Mouse (Mus musculus) neural tube, embryonic 12.5 days (tissue): ENCODE data around the gene Rad51b. TPM values are rescaled to one million over a fixed set of nuclear protein-coding genes. Genes with fewer than 3 reads are reported as not detected.

Source experiments
- ATAC-seq: fragments of 200-750 bp; cut with Nextera tagmentation; 2 replicates; pipeline ENCODE4 v1.8.0; 2017; ENCODE audit warnings: low read depth, mild to moderate bottlenecking, moderate TSS enrichment, moderate library complexity; ENCODE audit not compliant: low FRiP score
- H3K27ac ChIP-seq: fragments of 300-500 bp; sonication (generic); 2 replicates; pipeline ENCODE4 v1.5.1; 2016
- H3K27me3 ChIP-seq: fragments of 300-500 bp; sonication (generic); replicated peaks from 2 replicates; pipeline ENCODE4 v1.6.1; 2016; ENCODE audit warnings: mild to moderate bottlenecking
- H3K36me3 ChIP-seq: fragments of 300-500 bp; sonication (generic); 2 replicates; pipeline ENCODE4 v1.6.1; 2016; ENCODE audit warnings: mild to moderate bottlenecking
- H3K4me1 ChIP-seq: fragments of 300-500 bp; sonication (generic); 2 replicates; pipeline ENCODE4 v1.6.1; 2016
- H3K4me2 ChIP-seq: fragments of 300-500 bp; sonication (generic); replicated peaks from 2 replicates; pipeline ENCODE4 v1.6.1; 2016; ENCODE audit warnings: mild to moderate bottlenecking
- H3K4me3 ChIP-seq: fragments of 300-500 bp; sonication (generic); 2 replicates; pipeline ENCODE4 v1.5.1; 2016
- H3K9ac ChIP-seq: fragments of 300-500 bp; sonication (generic); 2 replicates; pipeline ENCODE4 v1.6.1; 2016; ENCODE audit warnings: mild to moderate bottlenecking
- H3K9me3 ChIP-seq: fragments of 300-500 bp; sonication (generic); 2 replicates; pipeline ENCODE4 v1.6.1; 2016; ENCODE audit warnings: mild to moderate bottlenecking
- WGBS: fragments of 180-500 bp; shearing (Covaris S2); methylation state at CpG from one replicate; pipeline ENCODE4 v1.1.7; 2016; 5-methylcytosine and 5-hydroxymethylcytosine counted together
- polyA plus RNA-seq: library from polyadenylated mRNA; unstranded; fragments of >200 nt; fragmentation: Nextera tagmentation; extraction: Ambion mirVana; gene quantifications from 2 replicates; pipeline ENCODE4 v1.2.1, GENCODE M21; 2016

Gene Rad51b
- polyA plus RNA-seq, 1 experiment from 2014 or later, result 4.5 TPM

DNA sequence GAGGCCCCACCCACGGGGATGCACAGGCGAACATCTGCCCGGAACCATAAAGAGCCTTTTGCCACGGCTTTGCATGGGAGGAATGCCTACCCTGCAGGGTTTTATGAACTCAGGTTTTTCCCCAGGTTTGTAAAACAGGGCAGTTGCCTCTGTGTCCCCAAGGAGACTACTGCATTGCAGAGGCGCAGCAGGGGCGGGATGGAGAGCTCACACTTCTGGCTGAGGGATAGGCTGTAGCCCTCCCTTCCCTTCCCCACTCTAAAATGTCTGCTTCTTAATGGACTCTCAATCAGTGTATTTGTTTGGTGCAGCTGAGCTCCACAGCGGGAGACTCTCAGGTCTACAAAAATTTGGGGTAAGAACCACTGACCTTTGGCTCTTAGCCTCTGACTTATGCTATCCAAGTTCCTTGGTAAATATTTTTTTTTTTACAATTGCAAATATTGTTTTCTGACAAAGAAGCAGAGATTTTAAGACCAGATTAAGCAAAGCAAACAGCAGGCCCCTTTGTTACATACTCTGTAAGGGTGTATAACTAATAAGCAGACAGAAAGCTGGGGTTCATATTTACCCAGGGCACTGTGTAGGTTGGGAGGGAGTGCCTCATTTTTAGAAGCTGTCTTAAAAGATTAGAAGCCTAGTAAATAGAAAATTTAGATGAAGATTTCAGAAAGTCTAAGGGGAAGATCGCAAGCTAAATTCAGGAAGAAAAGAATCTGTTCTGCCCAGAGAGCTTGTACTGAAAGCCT lies 507.9 kb downstream of the Rad51b start:
- no peak overlapping the region for H3K9ac ChIP-seq
- ATAC-seq, result peak; percentile 68; the same call in 1 of the 2 replicates
- H3K9me3 ChIP-seq, result no peaks in the 10 kb centered on the region
- WGBS, result 7% methylated on average over 8 of the region's 8 CpGs
- peak overlapping the region; percentile 33 for H3K4me2 ChIP-seq
- H3K27me3 ChIP-seq, result no peaks in the 10 kb centered on the region; the same call in 1 of the 2 replicates
- H3K4me1 ChIP-seq, result peaks cover 36% of the 10 kb centered on the region
- peak overlapping the region; percentile 28; the same call in 1 of the 2 replicates for H3K27ac ChIP-seq
- no peaks in the 10 kb centered on the region for H3K36me3 ChIP-seq
- H3K4me3 ChIP-seq, result no peak overlapping the region

- ATAC-seq, result no peak
- H3K4me2 ChIP-seq, result no peak overlapping the region; the same call in 1 of the 2 replicates
- no peak overlapping the region for H3K4me3 ChIP-seq
- peaks cover 42% of the 10 kb centered on the region for H3K4me1 ChIP-seq
- H3K36me3 ChIP-seq, result no peaks in the 10 kb centered on the region
- H3K27ac ChIP-seq, result no peak overlapping the region
- 52% methylated on average over 4 of the region's 4 CpGs for WGBS
- no peaks in the 10 kb centered on the region; the same call in 1 of the 2 replicates for H3K27me3 ChIP-seq
- no peaks in the 10 kb centered on the region for H3K9me3 ChIP-seq
- 0 out of 2 replicates have a peak overlapping the region, but pooled peaks have one; percentile 30 for H3K9ac ChIP-seq
These were observed 509.9 kb downstream of the Rad51b start for GRCm38 (mm10) chr12:79806990-79807389.

GRCm38 (mm10) chr12:79807410-79807847 lies 510.3 kb downstream of the Rad51b start:
- H3K9ac ChIP-seq, result 0 out of 2 replicates have a peak overlapping the region, but pooled peaks have one; percentile 30
- 9% methylated on average over 10 of the region's 10 CpGs for WGBS
- H3K27me3 ChIP-seq, result no peaks in the 10 kb centered on the region; the same call in 1 of the 2 replicates
- no peak overlapping the region; the same call in 1 of the 2 replicates for H3K4me2 ChIP-seq
- H3K36me3 ChIP-seq, result no peaks in the 10 kb centered on the region
- no peaks in the 10 kb centered on the region for H3K9me3 ChIP-seq
- no peak overlapping the region for H3K4me3 ChIP-seq
- peaks cover 42% of the 10 kb centered on the region for H3K4me1 ChIP-seq
- peak; percentile 53; the same call in 1 of the 2 replicates for ATAC-seq
- no peak overlapping the region for H3K27ac ChIP-seq

GRCm38 (mm10) chr12:79807938-79808401 lies 510.9 kb downstream of the Rad51b start:
- Histone ChIP-seq H3K9ac (no peak overlapping the region), H3K4me1 (peaks cover 43% of the 10 kb centered on the region), H3K27me3 (no peaks in the 10 kb centered on the region; the same call in 1 of the 2 replicates), H3K27ac (peak overlapping the region; percentile 12; the same call in 1 of the 2 replicates), H3K36me3 (no peaks in the 10 kb centered on the region), H3K4me2 (no peak overlapping the region), H3K4me3 (no peak overlapping the region), H3K9me3 (no peaks in the 10 kb centered on the region)
- ATAC-seq, result no peak
- WGBS, result 30% methylated on average over 8 of the region's 8 CpGs

DNA sequence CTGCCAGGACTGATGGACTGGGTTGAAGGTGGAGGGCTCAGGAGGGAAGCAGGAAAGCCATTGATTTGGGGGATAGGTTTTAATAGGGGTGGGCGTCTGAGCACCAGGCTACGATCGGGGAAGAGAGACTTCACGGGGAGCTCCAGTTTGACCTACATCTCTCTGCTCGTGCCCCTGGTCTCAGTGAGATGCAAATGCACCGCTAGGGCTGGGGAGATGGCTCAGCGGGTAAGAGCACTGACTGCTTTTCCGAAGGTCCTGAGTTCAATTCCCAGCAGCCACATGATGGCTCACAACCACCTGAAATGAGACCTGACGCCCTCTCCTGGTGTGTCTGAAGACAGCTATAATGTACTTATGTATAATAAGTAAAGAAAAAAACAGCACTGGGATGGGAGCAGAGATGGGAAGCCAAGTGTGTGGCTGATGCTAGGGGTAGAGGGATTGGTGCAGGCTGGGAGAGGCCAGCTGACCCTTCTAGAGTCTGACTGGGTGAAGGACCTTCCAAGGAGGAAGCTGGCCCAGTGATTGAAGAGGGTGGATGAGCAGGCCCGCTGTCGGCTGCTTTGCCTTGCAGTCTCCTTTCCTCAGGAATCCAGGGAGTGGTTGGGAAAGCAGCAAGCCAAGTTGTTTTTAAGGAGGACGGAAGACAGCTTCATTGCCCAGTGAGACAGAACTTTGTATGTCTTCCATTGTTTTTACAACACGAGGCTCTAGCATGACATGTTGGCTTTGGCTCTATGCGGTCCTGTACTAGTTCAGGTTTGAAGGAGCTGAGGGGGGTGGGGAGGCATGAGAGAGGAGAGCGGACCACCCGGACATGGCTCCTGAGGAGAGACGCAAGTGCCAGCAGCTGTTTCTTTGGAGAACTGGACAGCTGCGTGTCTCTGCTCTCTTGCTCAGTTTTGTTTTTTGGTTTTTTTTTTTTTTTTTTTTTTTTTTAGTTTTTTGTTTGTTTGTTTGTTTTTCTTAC lies 511.6 kb downstream of the Rad51b start:
- Histone ChIP-seq H3K4me2 (no peak overlapping the region), H3K9ac (no peak overlapping the region), H3K36me3 (no peaks in the 10 kb centered on the region), H3K27me3 (no peaks in the 10 kb centered on the region; the same call in 1 of the 2 replicates), H3K9me3 (no peaks in the 10 kb centered on the region), H3K4me3 (no peak overlapping the region), H3K4me1 (peaks cover 51% of the 10 kb centered on the region), H3K27ac (peak overlapping the region; percentile 12; the same call in 1 of the 2 replicates)
- ATAC-seq, result no peak
- 62% methylated on average over 18 of the region's 18 CpGs for WGBS

- Histone ChIP-seq H3K36me3 (no peaks in the 10 kb centered on the region), H3K27me3 (no peaks in the 10 kb centered on the region; the same call in 1 of the 2 replicates), H3K4me3 (no peak overlapping the region), H3K9me3 (no peaks in the 10 kb centered on the region), H3K4me2 (no peak overlapping the region), H3K4me1 (peaks cover 55% of the 10 kb centered on the region), H3K27ac (no peak overlapping the region), H3K9ac (no peak overlapping the region)
- no peak for ATAC-seq
- 89% methylated on average over 5 of the region's 5 CpGs for WGBS
These were observed 512.4 kb downstream of the Rad51b start for GRCm38 (mm10) chr12:79809518-79809917.

DNA sequence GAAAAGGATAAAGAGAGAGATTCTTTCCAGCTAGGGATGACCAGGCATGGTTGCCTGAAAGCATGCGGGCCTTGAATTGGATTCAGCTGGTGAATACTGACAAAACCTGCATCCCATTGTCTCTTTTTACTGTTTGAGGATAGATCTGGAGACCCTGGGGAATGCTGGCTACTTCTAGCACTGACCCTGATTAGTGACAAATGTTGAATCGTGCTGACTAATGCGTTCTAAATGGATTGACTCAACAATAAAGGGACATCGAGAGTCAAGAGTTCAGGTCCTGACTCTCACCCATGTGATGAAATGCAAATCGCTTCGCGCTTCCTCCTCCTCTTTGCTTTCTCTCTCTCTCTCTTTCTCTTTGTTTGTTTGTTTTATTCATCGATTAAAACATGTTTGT lies 515.3 kb downstream of the Rad51b start:
- Histone ChIP-seq H3K27ac (no peak overlapping the region), H3K36me3 (no peaks in the 10 kb centered on the region), H3K4me3 (no peak overlapping the region), H3K4me2 (no peak overlapping the region), H3K27me3 (no peaks in the 10 kb centered on the region; the same call in 1 of the 2 replicates), H3K9me3 (no peaks in the 10 kb centered on the region), H3K9ac (no peak overlapping the region), H3K4me1 (peaks cover 36% of the 10 kb centered on the region)
- 41% methylated on average over 8 of the region's 8 CpGs for WGBS
- no peak for ATAC-seq

DNA sequence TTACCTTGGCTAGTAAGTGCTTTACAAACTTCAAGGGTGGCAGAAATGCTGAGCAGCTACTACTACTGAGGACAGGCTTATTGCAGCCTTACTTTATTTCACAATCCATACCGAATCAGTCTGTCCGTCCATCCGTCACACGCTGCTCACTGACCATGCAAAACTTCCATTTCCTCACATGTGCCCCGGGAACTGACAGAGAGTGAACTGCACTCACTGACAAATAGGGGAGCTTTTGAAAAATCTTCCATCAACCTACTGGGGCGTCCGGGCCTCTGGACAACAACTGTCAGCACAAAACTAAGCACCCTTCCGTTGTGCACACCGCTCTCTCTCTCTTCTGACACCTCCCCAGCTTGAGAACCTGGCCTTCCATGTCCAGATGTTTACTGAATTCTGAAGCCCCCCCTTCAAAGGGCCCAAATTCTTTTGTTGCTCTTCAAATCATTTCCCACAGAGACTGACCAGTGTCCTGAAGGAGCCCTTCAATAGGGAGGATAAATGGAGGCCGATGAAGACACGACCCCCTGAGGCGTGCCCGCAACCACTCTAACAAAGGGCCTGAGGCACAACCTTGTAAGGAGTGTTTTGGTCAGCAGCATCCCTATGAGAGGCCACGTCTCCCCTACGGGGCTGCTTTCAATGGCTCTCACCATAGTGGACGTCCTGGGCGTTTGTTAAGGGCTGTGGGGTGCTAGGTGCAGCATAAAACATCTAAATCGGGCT lies 515.9 kb downstream of the Rad51b start:
- Histone ChIP-seq H3K9me3 (no peaks in the 10 kb centered on the region), H3K4me2 (no peak overlapping the region), H3K27ac (no peak overlapping the region), H3K9ac (no peak overlapping the region), H3K36me3 (no peaks in the 10 kb centered on the region), H3K4me3 (no peak overlapping the region), H3K4me1 (peaks cover 31% of the 10 kb centered on the region), H3K27me3 (no peaks in the 10 kb centered on the region; the same call in 1 of the 2 replicates)
- ATAC-seq, result no peak
- WGBS, result 22% methylated on average over 18 of the region's 18 CpGs

DNA sequence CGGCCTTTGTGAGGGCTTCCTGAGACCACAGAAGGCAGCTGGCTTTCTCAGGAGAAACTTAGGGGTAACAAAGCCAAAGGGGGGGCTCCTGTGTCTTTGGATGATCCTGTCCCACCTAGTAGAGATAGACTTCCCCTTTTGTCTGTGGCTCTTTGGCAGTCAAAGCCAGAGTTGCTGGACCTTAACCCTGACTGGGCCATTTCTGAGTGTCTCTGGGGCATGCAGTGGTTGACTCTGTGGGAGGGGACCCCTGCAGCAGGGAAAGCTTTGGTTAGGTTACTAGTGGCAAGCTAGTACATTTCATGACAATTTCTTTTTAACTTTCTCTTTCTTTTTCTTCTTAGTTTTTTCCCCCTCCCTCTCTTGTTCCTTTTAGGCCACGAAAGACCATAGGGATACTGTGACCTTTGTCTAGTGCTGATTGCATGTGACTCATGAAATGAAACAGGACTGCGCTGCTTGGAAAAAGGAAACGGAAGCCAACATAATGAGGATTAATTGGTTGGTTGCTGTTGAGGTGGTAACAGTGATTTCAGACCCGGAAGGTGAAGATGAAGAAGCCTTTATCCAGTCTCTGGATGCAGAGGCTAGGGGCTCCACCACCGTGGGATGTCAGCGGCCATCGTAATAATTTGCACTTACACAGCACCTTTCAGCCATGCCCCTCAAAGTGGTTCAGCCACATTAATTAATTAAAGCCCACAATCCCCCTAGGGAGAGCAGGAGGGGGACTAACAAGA lies 516.7 kb downstream of the Rad51b start:
- H3K4me3 ChIP-seq, result no peak overlapping the region
- H3K4me1 ChIP-seq, result peaks cover 25% of the 10 kb centered on the region
- no peaks in the 10 kb centered on the region for H3K36me3 ChIP-seq
- no peaks in the 10 kb centered on the region; the same call in 1 of the 2 replicates for H3K27me3 ChIP-seq
- H3K9me3 ChIP-seq, result no peaks in the 10 kb centered on the region
- WGBS, result 28% methylated on average over 8 of the region's 8 CpGs
- H3K4me2 ChIP-seq, result 0 out of 2 replicates have a peak overlapping the region, but pooled peaks have one; percentile 14
- no peak overlapping the region for H3K27ac ChIP-seq
- H3K9ac ChIP-seq, result no peak overlapping the region
- ATAC-seq, result 0 out of 2 replicates have a peak, but pooled peaks have one; percentile 37

DNA sequence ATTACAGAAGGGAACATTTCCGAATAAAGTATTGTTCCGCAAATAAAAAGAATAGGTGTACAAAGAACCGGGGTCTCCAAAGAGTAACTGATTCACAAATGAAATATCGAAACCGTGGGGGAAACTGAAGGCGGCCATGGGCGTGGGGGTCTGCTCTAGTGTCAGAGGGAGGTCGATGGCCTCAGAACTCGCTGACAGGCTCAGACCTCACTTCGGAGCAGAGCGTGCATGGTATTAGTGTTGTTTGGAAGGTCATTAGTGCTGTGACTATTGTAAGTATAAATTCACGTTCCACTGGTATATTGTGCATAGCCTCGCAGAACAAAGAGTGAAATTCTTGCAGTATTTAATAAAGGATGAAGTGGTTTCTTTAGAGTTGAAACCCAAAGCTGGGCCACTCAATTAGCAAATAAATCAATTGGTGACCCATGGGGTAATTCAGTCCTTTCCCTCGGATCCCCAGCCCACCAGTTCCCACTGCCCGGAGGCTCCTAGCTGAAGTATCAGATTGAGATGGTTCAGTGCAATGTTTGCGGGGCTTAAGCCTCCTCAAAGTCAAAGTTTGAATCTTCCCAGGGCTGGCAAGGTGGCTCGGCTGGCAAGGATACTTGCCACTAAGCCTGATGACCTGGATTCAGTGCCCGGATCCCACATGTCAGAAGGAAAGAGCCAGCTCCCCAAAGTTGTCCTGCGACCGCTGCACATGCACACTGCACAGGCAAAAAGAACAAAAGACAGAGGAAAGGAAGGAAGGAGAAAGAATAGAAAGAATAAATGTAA lies 517.4 kb downstream of the Rad51b start:
- no peak overlapping the region for H3K9ac ChIP-seq
- 38% methylated on average over 20 of the region's 20 CpGs for WGBS
- no peak for ATAC-seq
- no peak overlapping the region for H3K4me3 ChIP-seq
- H3K9me3 ChIP-seq, result no peaks in the 10 kb centered on the region
- H3K27me3 ChIP-seq, result no peaks in the 10 kb centered on the region; the same call in 1 of the 2 replicates
- H3K27ac ChIP-seq, result no peak overlapping the region
- H3K4me1 ChIP-seq, result peaks cover 22% of the 10 kb centered on the region
- no peaks in the 10 kb centered on the region for H3K36me3 ChIP-seq
- H3K4me2 ChIP-seq, result 0 out of 2 replicates have a peak overlapping the region, but pooled peaks have one; percentile 14
